Mouse (Mus musculus): ENCODE measurements at regions not wholly inside any gene's neighbourhood (a gene's known extent, or its start where the extent isn't known, plus 50 kb on each side); places are given as distances from the start of the nearest gene placed in this dataset.

DNA sequence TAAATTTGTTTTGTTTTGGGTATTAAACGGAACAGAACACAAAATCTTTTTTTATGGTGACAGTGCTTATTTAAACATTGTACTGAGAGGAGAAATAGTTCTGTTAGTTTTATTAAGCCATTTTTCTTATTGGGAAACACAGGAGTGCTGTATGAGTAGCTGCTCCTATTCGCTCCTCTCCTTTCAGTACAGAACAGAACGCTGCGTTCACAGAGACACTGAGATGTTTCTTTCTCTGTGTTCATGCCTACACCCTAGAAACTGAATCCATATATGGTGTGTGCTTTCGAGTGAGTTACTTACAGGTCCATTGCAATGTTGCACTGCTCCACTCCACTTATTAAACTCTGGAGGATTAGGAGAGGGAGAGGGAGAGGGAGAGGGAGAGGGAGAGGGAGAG lies 634.9 kb upstream of the Adamts5 start:
- TF ChIP-seq CTCF (IDR thresholded peaks at IDR 0.05; ENCODE audit: low read depth, low read length), result no peak
- no peak for TF ChIP-seq POLR2A (IDR thresholded peaks at IDR 0.05; ENCODE audit: extremely low read depth, insufficient read depth, low read length)

All from liver, adult 2 months (tissue).